Mouse (Mus musculus): ENCODE data around the gene Grcc10. TPM values are rescaled to one million over a fixed set of nuclear protein-coding genes. Genes with fewer than 3 reads are reported as not detected.

The Grcc10 gene
- polyA plus RNA-seq, 1 experiment: 287 TPM

GRCm38 (mm10) chr6:124737040-124737439 is 4.1 kb downstream of the Grcc10 start:
- Histone ChIP-seq H3K79me2 (ENCODE audit: control insufficient read depth, insufficient read depth) (no peaks in the 10 kb centered on the region), H3K27me3 (ENCODE audit: control insufficient read depth, insufficient read depth, insufficient read length) (no peaks in the 10 kb centered on the region), H3ac (ENCODE audit: control insufficient read depth, insufficient read length) (no peak overlapping the region), H3K4me3 (no peak overlapping the region), H3K36me3 (ENCODE audit: control insufficient read depth, insufficient read depth) (no peaks in the 10 kb centered on the region), H3K4me2 (ENCODE audit: low read depth) (no peak overlapping the region)
- TF ChIP-seq MYOG (IDR thresholded peaks at IDR 0.05; ENCODE audit: control insufficient read depth in 1 of 3, insufficient read depth in 1 of 3, insufficient read length in 2 of 3, low read depth in 2 of 3): no peak
- no peak for TF ChIP-seq USF1 (IDR thresholded peaks at IDR 0.05; ENCODE audit: low read depth)
- TF ChIP-seq SRF (IDR thresholded peaks at IDR 0.05; ENCODE audit: control insufficient read depth, insufficient read length, low read depth): no peak
- no peak for TF ChIP-seq E2F4 (IDR thresholded peaks at IDR 0.05; ENCODE audit: insufficient read depth)
- no peak for TF ChIP-seq MYOD1 (IDR thresholded peaks at IDR 0.05; ENCODE audit: control insufficient read depth in 1 of 3, insufficient read length in 2 of 3, low read depth in 2 of 3)
- no peak for TF ChIP-seq TCF3 (IDR thresholded peaks at IDR 0.05; ENCODE audit: insufficient read length, low read depth)
- no peak for TF ChIP-seq CEBPB (IDR thresholded peaks at IDR 0.05; ENCODE audit: insufficient read depth, poor library complexity, severe bottlenecking)
- TF ChIP-seq POLR2A (IDR thresholded peaks at IDR 0.05; ENCODE audit: insufficient read length, low read depth): no peak
- TF ChIP-seq TCF12 (IDR thresholded peaks at IDR 0.05; ENCODE audit: insufficient read depth, poor library complexity, severe bottlenecking): no peak
- TF ChIP-seq POLR2AphosphoS2 (IDR thresholded peaks at IDR 0.05; ENCODE audit: insufficient read length, low read depth): no peak
- TF ChIP-seq REST (IDR thresholded peaks at IDR 0.05; ENCODE audit: insufficient read depth, insufficient read length): no peak
- no peak for TF ChIP-seq MAX (IDR thresholded peaks at IDR 0.05; ENCODE audit: low read depth)

GRCm38 (mm10) chr6:124734417-124734816 is 6.8 kb downstream of the Grcc10 start:
- TF ChIP-seq TCF12 (IDR thresholded peaks at IDR 0.05; ENCODE audit: insufficient read depth, poor library complexity, severe bottlenecking) (no peak), USF1 (IDR thresholded peaks at IDR 0.05; ENCODE audit: low read depth) (no peak), POLR2AphosphoS2 (IDR thresholded peaks at IDR 0.05; ENCODE audit: insufficient read length, low read depth) (no peak), CEBPB (IDR thresholded peaks at IDR 0.05; ENCODE audit: insufficient read depth, poor library complexity, severe bottlenecking) (no peak)
- Histone ChIP-seq H3K27me3 (ENCODE audit: control insufficient read depth, insufficient read depth, insufficient read length) (no peaks in the 10 kb centered on the region), H3K36me3 (ENCODE audit: control insufficient read depth, insufficient read depth) (no peaks in the 10 kb centered on the region), H3ac (ENCODE audit: control insufficient read depth, insufficient read length) (no peak overlapping the region), H3K79me2 (ENCODE audit: control insufficient read depth, insufficient read depth) (no peaks in the 10 kb centered on the region), H3K4me3 (no peak overlapping the region), H3K4me2 (ENCODE audit: low read depth) (no peak overlapping the region)

- Histone ChIP-seq H3K36me3 (ENCODE audit: control insufficient read depth, insufficient read depth) (no peaks in the 10 kb centered on the region), H3K27me3 (ENCODE audit: control insufficient read depth, insufficient read depth, insufficient read length) (no peaks in the 10 kb centered on the region), H3ac (ENCODE audit: control insufficient read depth, insufficient read length) (no peak overlapping the region), H3K4me3 (no peak overlapping the region), H3K4me2 (ENCODE audit: low read depth) (no peak overlapping the region), H3K79me2 (ENCODE audit: control insufficient read depth, insufficient read depth) (no peaks in the 10 kb centered on the region)
- TF ChIP-seq TCF12 (IDR thresholded peaks at IDR 0.05; ENCODE audit: insufficient read depth, poor library complexity, severe bottlenecking) (no peak), MAX (IDR thresholded peaks at IDR 0.05; ENCODE audit: low read depth) (no peak), MYOD1 (IDR thresholded peaks at IDR 0.05; ENCODE audit: control insufficient read depth in 1 of 3, insufficient read length in 2 of 3, low read depth in 2 of 3) (no peak), SRF (IDR thresholded peaks at IDR 0.05; ENCODE audit: control insufficient read depth, insufficient read length, low read depth) (no peak), POLR2AphosphoS2 (IDR thresholded peaks at IDR 0.05; ENCODE audit: insufficient read length, low read depth) (no peak), MYOG (IDR thresholded peaks at IDR 0.05; ENCODE audit: control insufficient read depth in 1 of 3, insufficient read depth in 1 of 3, insufficient read length in 2 of 3, low read depth in 2 of 3) (no peak), REST (IDR thresholded peaks at IDR 0.05; ENCODE audit: insufficient read depth, insufficient read length) (no peak), TCF3 (IDR thresholded peaks at IDR 0.05; ENCODE audit: insufficient read length, low read depth) (no peak), POLR2A (IDR thresholded peaks at IDR 0.05; ENCODE audit: insufficient read length, low read depth) (no peak), E2F4 (IDR thresholded peaks at IDR 0.05; ENCODE audit: insufficient read depth) (no peak), USF1 (IDR thresholded peaks at IDR 0.05; ENCODE audit: low read depth) (no peak), CEBPB (IDR thresholded peaks at IDR 0.05; ENCODE audit: insufficient read depth, poor library complexity, severe bottlenecking) (no peak)
Observed at GRCm38 (mm10) chr6:124732476-124733370, 8.5 kb downstream of the Grcc10 start.

GRCm38 (mm10) chr6:124731038-124731437 is 10.1 kb downstream of the Grcc10 start:
- Histone ChIP-seq H3K27me3 (ENCODE audit: control insufficient read depth, insufficient read depth, insufficient read length) (no peaks in the 10 kb centered on the region), H3K4me2 (ENCODE audit: low read depth) (no peak overlapping the region), H3K36me3 (ENCODE audit: control insufficient read depth, insufficient read depth) (no peaks in the 10 kb centered on the region), H3K79me2 (ENCODE audit: control insufficient read depth, insufficient read depth) (no peaks in the 10 kb centered on the region), H3K4me3 (no peak overlapping the region), H3ac (ENCODE audit: control insufficient read depth, insufficient read length) (no peak overlapping the region)
- no peak for TF ChIP-seq MYOG (IDR thresholded peaks at IDR 0.05; ENCODE audit: control insufficient read depth in 1 of 3, insufficient read depth in 1 of 3, insufficient read length in 2 of 3, low read depth in 2 of 3)
- TF ChIP-seq E2F4 (IDR thresholded peaks at IDR 0.05; ENCODE audit: insufficient read depth): no peak
- no peak for TF ChIP-seq USF1 (IDR thresholded peaks at IDR 0.05; ENCODE audit: low read depth)
- no peak for TF ChIP-seq TCF12 (IDR thresholded peaks at IDR 0.05; ENCODE audit: insufficient read depth, poor library complexity, severe bottlenecking)
- no peak for TF ChIP-seq CEBPB (IDR thresholded peaks at IDR 0.05; ENCODE audit: insufficient read depth, poor library complexity, severe bottlenecking)
- TF ChIP-seq MYOD1 (IDR thresholded peaks at IDR 0.05; ENCODE audit: control insufficient read depth in 1 of 3, insufficient read length in 2 of 3, low read depth in 2 of 3): no peak
- no peak for TF ChIP-seq POLR2AphosphoS2 (IDR thresholded peaks at IDR 0.05; ENCODE audit: insufficient read length, low read depth)
- TF ChIP-seq TCF3 (IDR thresholded peaks at IDR 0.05; ENCODE audit: insufficient read length, low read depth): no peak
- TF ChIP-seq MAX (IDR thresholded peaks at IDR 0.05; ENCODE audit: low read depth): no peak
- TF ChIP-seq SRF (IDR thresholded peaks at IDR 0.05; ENCODE audit: control insufficient read depth, insufficient read length, low read depth): no peak
- no peak for TF ChIP-seq REST (IDR thresholded peaks at IDR 0.05; ENCODE audit: insufficient read depth, insufficient read length)
- TF ChIP-seq POLR2A (IDR thresholded peaks at IDR 0.05; ENCODE audit: insufficient read length, low read depth): no peak
